Mouse (Mus musculus): ENCODE measurements around the gene Runx1.

- TF ChIP-seq CTCF (IDR thresholded peaks at IDR 0.05; ENCODE audit: insufficient read depth, low read length) (no peak), POLR2A (IDR thresholded peaks at IDR 0.05; ENCODE audit: borderline replicate concordance, extremely low read depth, low read depth, low read length) (no peak)
Observed at GRCm38 (mm10) chr16:92786276-92786882, 39.6 kb downstream of the Runx1 start.

Data from lung, adult 2 months (tissue).